Mouse (Mus musculus) left cerebral cortex, adult 11 months (tissue): ENCODE measurements around the gene Pom121l2.
A peak's percentile ranks its signal among the peaks of the same experiment; 100 is the strongest.

ENCODE experiments used
- DNase-seq: peaks from one replicate; pipeline ENCODE4 v3.0.0; 2022; ENCODE audit warnings: low spot score

The Pom121l2 gene

GRCm38 (mm10) chr13:21993957-21994738 is 13.2 kb downstream of the Pom121l2 start:
- no peak for DNase-seq

DNA sequence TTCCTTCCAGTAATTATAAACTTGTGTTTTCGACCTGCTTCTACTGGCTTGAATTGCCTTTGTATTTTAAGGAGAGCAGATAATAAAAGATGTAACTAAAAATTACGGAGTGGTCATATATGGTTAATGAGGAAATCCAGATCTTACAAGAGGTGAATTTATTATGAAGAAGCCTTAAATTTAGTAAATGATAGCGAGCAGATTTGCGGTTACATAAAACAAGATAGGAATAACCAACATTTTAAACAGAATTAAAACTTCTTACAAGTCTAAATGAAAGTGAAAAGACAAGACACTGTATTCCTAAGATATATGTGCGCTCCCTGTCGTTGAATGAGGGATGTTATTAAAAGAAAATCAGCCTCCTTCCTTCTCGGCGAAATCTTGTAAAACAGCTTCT is 13.9 kb downstream of the Pom121l2 start:
- DNase-seq = no peak

DNA sequence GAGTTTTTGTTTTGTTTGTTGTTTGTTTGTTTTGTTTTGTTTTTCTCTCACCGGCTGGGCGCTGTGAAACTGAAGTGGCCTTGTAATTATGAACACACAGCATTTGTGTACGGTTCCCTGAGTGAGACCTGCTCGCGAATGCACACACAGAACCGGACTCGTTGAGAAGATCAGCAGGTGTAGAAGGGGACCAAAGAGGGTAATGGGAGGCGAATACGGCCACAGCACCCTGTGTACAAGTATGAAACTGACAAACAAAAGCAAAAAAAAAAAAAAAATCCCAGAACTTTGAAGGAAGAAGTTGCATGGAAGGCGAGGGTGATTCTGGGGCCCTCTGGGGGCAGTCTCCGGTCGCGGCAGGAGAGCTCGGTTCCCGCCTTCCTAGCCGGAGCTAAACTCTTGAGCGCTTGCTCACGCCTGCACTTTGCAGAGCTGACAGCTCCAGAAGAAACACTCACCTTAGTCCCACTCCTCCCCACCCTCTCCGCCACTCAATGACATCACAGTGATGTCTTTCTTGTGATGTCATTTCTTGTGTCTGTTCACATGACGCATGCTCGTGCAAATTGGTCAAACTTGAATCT is 14.4 kb downstream of the Pom121l2 start:
- DNase-seq = no peak

- DNase-seq = no peak
Observed at GRCm38 (mm10) chr13:21996101-21996839, 15.3 kb downstream of the Pom121l2 start.

GRCm38 (mm10) chr13:21996840-21997185 is 15.8 kb downstream of the Pom121l2 start:
- no peak for DNase-seq

GRCm38 (mm10) chr13:21997201-21997820 is 16.3 kb downstream of the Pom121l2 start:
- DNase-seq = no peak

- no peak for DNase-seq
Observed at GRCm38 (mm10) chr13:21997821-21998220, 16.8 kb downstream of the Pom121l2 start.

DNA sequence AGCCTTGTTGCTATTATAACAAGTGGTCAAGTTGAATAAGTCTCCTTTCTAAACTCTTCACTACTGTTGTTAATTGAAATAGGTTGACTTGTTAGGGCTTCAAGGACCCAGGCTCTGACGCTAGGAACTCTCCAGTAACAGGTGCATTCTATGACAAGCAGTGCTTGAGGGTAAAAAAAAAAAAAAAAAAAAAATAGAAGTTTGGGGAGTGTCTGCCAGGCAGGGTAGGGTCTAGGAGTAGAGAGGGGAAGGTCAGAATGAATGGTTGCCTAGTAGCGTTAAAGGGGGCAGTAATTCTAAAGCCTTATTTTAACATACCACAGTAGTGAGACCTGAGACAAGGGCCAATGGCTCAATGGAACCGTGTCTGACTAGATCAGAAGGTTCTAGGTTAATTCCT is 17.4 kb downstream of the Pom121l2 start:
- DNase-seq = no peak

- DNase-seq = no peak
Observed at GRCm38 (mm10) chr13:21999147-21999546, 18.2 kb downstream of the Pom121l2 start.

- DNase-seq = no peak
Observed at GRCm38 (mm10) chr13:22001346-22001745, 20.4 kb downstream of the Pom121l2 start.

GRCm38 (mm10) chr13:22001823-22002222 is 20.8 kb downstream of the Pom121l2 start:
- no peak for DNase-seq

DNA sequence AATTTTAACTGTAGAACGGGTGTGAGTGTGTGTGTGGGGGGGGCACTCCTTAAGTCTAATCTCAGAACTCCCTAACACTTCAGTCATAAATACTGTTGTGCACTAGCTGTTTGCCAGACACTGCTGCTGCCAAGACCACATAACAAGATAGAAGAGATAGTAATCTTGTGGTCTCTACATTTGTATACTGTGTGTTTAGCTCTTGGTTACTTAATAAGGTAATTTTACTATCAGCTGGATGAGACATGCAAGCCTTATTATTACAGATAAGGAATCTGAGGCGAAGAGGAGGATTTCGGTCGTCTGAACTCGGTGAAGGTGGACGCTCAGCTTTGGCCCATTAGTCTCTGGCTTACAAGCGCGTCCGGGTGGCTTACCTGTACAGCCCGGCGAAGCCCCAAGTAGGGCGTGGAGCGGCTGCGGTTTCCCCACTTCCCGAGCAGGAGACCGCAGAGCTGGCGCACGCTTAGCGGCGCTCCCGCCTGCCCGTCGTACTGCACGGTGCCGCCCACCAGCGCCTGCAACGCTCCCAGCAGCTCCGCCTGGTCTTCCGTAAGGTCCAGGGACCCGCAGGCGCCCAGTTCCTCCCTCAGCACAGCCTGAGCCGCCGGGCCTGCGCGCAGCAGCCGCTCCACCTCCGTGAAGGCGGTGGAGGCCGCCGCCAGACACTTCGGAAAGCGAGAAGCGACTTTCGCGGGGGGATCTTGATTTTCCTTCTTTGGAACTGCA is 24.8 kb downstream of the Pom121l2 start:
- no peak for DNase-seq

DNA sequence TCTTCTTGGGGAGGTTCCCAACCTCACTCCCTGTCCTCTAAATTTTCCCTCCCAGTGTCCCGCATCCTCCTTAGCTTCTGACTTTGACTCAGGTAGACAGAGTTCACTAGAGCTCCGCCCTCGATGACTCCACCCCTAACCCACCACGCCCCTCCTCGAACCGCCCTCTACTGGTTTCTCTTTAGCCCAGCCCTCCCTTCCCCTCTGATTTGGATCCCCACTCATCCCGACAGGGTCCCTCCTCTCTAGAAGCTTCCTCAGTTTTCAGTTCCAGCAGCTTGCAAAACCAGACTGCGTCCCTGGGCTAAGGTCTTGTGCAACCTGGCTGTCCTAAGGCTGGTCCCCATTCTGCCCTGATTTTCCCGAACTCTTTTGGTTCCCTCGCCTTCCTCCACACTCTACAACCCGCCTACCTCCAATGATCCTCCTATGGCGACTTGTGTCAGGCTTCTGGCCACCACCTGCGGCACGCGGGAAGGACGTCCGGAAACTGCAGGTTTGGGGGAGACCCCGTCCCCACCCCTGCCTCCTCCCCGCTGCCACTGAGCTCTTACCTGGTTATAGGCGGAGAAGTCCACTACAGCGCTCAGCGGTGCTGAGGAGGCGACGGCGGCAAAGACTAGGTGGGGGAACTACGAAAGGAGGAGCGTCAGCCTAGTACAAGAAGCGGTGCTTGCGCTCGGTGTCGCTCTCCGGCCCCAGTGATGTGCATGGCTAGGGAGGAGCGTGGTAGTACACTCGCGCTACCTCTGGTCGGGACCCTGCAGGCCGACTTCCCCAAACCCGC is 25.5 kb downstream of the Pom121l2 start:
- DNase-seq = no peak

DNA sequence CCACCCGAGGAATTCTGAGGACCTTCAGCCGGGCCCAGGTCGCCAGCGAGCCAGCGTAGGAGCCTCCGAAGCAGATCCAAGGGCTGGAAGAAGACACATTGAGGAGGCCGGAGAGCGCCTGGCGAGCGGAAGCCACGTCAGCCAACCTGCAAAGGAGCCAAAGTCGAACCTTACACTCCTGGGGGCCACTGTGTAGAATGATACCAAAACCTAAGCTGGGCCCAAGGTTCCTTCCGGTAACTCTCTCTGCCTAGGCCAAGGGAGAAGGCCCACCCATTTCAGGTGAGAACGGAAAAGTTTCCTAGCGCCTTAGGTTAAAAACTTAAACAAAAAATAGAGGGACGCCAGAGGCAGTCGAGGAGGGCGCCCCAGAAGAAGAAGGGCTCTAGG is 26.1 kb downstream of the Pom121l2 start:
- DNase-seq = no peak

GRCm38 (mm10) chr13:22007872-22008271 is 26.9 kb downstream of the Pom121l2 start:
- no peak for DNase-seq

GRCm38 (mm10) chr13:22008707-22009106 is 27.7 kb downstream of the Pom121l2 start:
- no peak for DNase-seq

- DNase-seq = no peak
Observed at GRCm38 (mm10) chr13:22009642-22010041, 28.6 kb downstream of the Pom121l2 start, which contains the start of gene Prss16. Gene Prss16, minus strand, starts transcription at chr13:22009742.

DNA sequence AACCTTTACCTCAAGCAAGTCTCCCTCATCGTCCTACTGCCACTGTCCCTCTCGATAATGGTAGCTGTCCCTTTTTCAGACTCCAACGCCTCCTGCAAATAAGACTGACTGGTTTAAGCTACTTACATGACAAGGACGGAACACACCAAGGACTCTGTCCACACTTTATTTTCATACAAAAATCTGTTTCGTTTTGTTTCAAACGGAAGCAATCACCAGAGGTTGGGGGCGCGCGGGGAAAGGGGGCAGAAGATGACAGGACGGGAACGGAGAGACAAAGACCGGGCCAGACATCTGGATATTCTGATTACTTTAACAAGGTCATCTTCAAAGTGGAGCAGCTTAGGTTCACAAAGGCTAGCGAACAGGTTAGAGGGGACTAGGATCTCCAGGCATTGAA is 32.7 kb downstream of the Pom121l2 start:
- DNase-seq = no peak

DNA sequence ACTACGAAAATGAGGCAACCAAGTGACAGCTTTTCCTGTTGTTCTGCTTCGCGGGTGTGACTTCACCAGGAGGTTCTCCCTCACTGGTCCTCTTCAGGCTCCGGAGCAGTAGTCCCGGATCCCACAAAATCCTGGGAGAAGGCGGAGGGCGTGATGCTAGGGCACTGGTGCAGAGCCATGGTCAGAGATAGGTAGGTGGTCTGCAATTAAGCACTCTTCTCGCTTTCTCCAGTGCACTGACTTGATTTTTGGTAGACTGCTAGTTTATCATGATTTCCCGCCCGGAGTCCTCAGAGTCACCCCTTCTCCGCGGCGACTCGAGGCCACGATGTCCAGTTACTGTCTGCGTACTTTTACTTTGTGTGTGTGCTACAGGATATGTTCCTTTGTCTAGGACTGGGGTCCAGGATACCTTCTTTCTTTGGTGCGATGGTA is 33.4 kb downstream of the Pom121l2 start:
- no peak for DNase-seq

DNA sequence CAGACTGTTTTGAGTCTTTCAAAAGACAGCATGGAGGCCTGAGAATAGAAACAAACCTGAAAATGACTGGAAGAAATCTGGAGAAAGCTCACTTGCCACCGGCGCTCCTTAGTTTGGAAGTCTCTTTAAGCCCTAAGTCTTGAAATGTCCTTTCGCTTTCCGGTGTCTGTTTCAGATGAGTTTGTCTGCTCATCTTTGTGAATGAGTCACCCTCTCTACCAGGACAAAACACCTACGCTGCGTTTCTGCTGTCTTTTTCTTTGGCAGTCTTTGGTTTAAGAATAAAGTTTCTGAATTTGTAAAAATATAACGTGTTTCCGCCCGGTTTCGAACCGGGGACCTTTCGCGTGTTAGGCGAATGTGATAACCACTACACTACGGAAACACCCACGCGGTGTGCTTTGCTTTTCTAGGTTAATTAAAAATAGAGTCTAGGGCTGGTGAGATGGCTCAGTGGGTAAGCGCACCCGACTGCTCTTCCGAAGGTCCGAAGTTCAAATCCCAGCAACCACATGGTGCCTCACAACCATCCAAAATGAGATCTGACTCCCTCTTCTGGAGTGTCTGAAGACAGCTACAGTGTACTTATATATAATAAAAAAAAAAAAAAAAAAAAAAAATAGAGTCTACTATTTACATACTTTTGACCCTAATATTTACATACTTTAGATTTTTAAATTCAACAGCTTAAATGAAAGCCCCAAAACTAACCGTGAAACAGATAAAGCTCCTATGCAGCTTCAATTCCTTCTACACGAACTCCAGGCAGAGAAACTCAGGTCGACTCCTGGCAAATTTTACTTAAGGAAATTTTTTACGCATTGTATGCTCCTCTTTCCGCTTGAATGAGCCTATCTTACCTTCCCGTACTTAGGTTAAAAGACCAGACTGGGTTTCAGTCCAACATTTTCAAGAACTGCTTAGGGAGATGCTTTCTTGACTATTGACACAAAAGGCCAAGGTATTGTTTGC is 34.8 kb downstream of the Pom121l2 start:
- DNase-seq = peak; percentile 52
